Mouse (Mus musculus): ENCODE measurements around the gene Dyrk1a. TPM values are rescaled to one million over a fixed set of nuclear protein-coding genes. Genes with fewer than 3 reads are reported as not detected.
"Not testable (repeated sequence)": the region's sequence is repeated elsewhere in the genome, so short reads cannot be mapped to it uniquely, and the experiment has no call there.

Dyrk1a gene
- total and polyA plus RNA-seq, 3 experiments: 32.4 to 53.7 (median 40.4) TPM

DNA sequence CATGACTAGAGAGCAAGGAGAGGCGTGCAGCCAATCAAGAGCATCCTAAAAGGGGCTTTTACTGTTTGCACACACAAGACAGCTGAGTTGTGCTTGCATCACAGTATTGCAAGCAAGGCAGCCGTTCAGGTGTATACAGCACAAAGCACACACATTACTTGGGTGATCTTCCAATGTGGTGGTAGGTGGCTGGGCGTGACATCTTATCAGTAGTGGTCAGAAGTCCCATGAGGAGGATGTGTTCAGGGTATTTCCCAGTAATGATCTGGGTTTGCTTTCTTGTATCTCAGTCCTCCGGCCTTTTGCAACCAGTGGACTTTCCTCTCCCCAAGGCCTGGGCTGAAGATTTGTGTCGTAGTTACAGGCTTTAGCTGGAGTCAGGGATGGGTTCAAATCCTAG lies 127.7 kb downstream of the Dyrk1a start:
- Histone ChIP-seq H3K27ac (ENCODE audit: insufficient read depth, low read depth) (no peak overlapping the region), H3K36me3 (replicated peaks in 1 of 2; ENCODE audit: control insufficient read depth in 1 of 2, insufficient read depth in 1 of 2, low read length in 1 of 2) (peaks cover 25 to 40% of the 10 kb centered on the region in 2 experiments), H3K4me3 (replicated peaks in 1 of 3; ENCODE audit: low read depth in 2 of 3, low read length in 2 of 3, poor library complexity in 1 of 3) (no peak overlapping the region), H3K9ac (ENCODE audit: insufficient read depth, low read depth) (no peak overlapping the region), H3K27me3 (replicated peaks) (no peaks in the 10 kb centered on the region), H3K4me1 (ENCODE audit: control insufficient read depth in 1 of 2, insufficient read depth in 2 of 2) (0 out of 4 replicates have a peak, but pooled peaks cover 0 to 3% of the 10 kb centered on the region in 2 experiments), H3K79me2 (replicated peaks; ENCODE audit: control insufficient read depth, extremely low read depth, insufficient read depth, poor library complexity, severe bottlenecking) (no peaks in the 10 kb centered on the region), H3K9me3 (replicated peaks; ENCODE audit: low read length) (peaks cover 28% of the 10 kb centered on the region), H3K4me2 (ENCODE audit: insufficient read depth, low read depth, poor library complexity, severe bottlenecking) (no peak overlapping the region)
- DNase-seq (ENCODE audit: extremely low read depth): no peak
- in situ Hi-C loops (cut with MboI; ENCODE audit: low pct_ligation_motif_present, low pct_unique_long_range_greater_than_20kb, low sequenced_read_pairs): no loop called here
- dilution Hi-C loops (cut with MboI; ENCODE audit: extremely low pct_ligation_motif_present, extremely low pct_unique_long_range_greater_than_20kb, low sequenced_read_pairs): no loop called here
- TF ChIP-seq CTCF (conservative IDR thresholded peaks at IDR 0.05 in 1 of 2, IDR thresholded peaks at IDR 0.05 in 1 of 2; ENCODE audit: low read depth in 2 of 2, low read length in 2 of 2): no peak
- no peak for TF ChIP-seq MYC (IDR thresholded peaks at IDR 0.05; ENCODE audit: low read depth, low read length)
- TF ChIP-seq ZNF384 (IDR thresholded peaks at IDR 0.05; ENCODE audit: low read depth, low read length): no peak
- no peak for TF ChIP-seq PAX5 (IDR thresholded peaks at IDR 0.05; ENCODE audit: low read length)
- no peak for TF ChIP-seq ETS1 (conservative IDR thresholded peaks at IDR 0.05; ENCODE audit: low read depth, low read length)
- no peak for TF ChIP-seq E2F4 (IDR thresholded peaks at IDR 0.05; ENCODE audit: insufficient replicate concordance, low read depth, low read length)
- TF ChIP-seq MXI1 (IDR thresholded peaks at IDR 0.05; ENCODE audit: low read depth, low read length): no peak
- TF ChIP-seq BHLHE40 (IDR thresholded peaks at IDR 0.05; ENCODE audit: low read depth, low read length): no peak
- no peak for TF ChIP-seq CHD1 (IDR thresholded peaks at IDR 0.05; ENCODE audit: low read depth, low read length)
- no peak for TF ChIP-seq HCFC1 (IDR thresholded peaks at IDR 0.05; ENCODE audit: low read depth, low read length)
- TF ChIP-seq POLR2A (IDR thresholded peaks at IDR 0.05; ENCODE audit: low read depth, low read length): no peak
- no peak for TF ChIP-seq NRF1 (IDR thresholded peaks at IDR 0.05; ENCODE audit: low read depth, low read length)
- TF ChIP-seq JUND (conservative IDR thresholded peaks at IDR 0.05; ENCODE audit: low read depth, low read length): no peak
- no peak for TF ChIP-seq SIN3A (IDR thresholded peaks at IDR 0.05; ENCODE audit: low read length)
- TF ChIP-seq JUN (IDR thresholded peaks at IDR 0.05; ENCODE audit: insufficient read depth, low read depth, low read length): no peak
- TF ChIP-seq ZC3H11A (IDR thresholded peaks at IDR 0.05; ENCODE audit: low read depth, low read length): no peak
- no peak for TF ChIP-seq MEF2A (IDR thresholded peaks at IDR 0.05; ENCODE audit: borderline replicate concordance, low read depth, low read length)
- TF ChIP-seq USF2 (conservative IDR thresholded peaks at IDR 0.05; ENCODE audit: low read depth, low read length): no peak
- TF ChIP-seq CHD2 (IDR thresholded peaks at IDR 0.05; ENCODE audit: low read length): no peak
- TF ChIP-seq TCF12 (IDR thresholded peaks at IDR 0.05; ENCODE audit: low read depth, low read length): no peak

DNA sequence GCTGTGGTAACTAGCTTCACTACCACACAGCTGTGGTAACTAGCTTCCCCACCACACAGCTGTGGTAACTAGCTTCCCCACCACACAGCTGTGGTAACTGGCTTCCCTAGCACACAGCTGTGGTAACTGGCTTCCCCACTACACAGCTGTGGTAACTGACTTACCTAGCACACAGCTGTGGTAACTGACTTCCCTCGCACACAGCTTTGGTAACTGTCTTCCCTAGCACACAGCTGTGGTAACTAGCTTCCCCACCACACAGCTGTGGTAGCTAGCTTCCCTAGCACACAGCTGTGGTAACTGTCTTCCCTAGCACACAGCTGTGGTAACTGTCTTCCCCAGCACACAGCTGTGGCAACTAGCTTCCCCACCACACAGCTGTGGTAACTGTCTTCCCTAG lies 128.4 kb downstream of the Dyrk1a start:
- H3K4me2 ChIP-seq (ENCODE audit: insufficient read depth, low read depth, poor library complexity, severe bottlenecking); H3K9ac ChIP-seq (ENCODE audit: insufficient read depth, low read depth); DNase-seq (ENCODE audit: extremely low read depth); dilution Hi-C loops (cut with MboI; ENCODE audit: extremely low pct_ligation_motif_present, extremely low pct_unique_long_range_greater_than_20kb, low sequenced_read_pairs); H3K4me1 ChIP-seq (ENCODE audit: control insufficient read depth in 1 of 2, insufficient read depth in 2 of 2); H3K4me3 ChIP-seq (replicated peaks in 1 of 3; ENCODE audit: low read depth in 2 of 3, low read length in 2 of 3, poor library complexity in 1 of 3); in situ Hi-C loops (cut with MboI; ENCODE audit: low pct_ligation_motif_present, low pct_unique_long_range_greater_than_20kb, low sequenced_read_pairs); H3K79me2 ChIP-seq (replicated peaks; ENCODE audit: control insufficient read depth, extremely low read depth, insufficient read depth, poor library complexity, severe bottlenecking); H3K27me3 ChIP-seq (replicated peaks): not testable (repeated sequence)
- Histone ChIP-seq H3K9me3 (replicated peaks; ENCODE audit: low read length) (peaks cover 28% of the 10 kb centered on the region), H3K27ac (ENCODE audit: insufficient read depth, low read depth) (peak overlapping the region; percentile 3; the same call in 1 of the 2 replicates), H3K36me3 (replicated peaks in 1 of 2; ENCODE audit: control insufficient read depth in 1 of 2, insufficient read depth in 1 of 2, low read length in 1 of 2) (peaks cover 19 to 33% of the 10 kb centered on the region in 2 experiments)
